Mouse (Mus musculus): Measurements from ENCODE around the gene Klf15.

The Klf15 gene

GRCm38 (mm10) chr6:90465028-90465640, 2.8 kb downstream of the Klf15 start:
- DNase-seq = no peak

- peak; percentile 80 for DNase-seq
Measured at GRCm38 (mm10) chr6:90466079-90466478, 3.7 kb downstream of the Klf15 start.

GRCm38 (mm10) chr6:90466847-90467410, 4.6 kb downstream of the Klf15 start:
- DNase-seq = no peak

- DNase-seq = no peak
Measured at GRCm38 (mm10) chr6:90468216-90468615, 5.8 kb downstream of the Klf15 start.

- DNase-seq = no peak
Measured at GRCm38 (mm10) chr6:90469041-90469440, 6.7 kb downstream of the Klf15 start.

- DNase-seq = no peak
Measured at GRCm38 (mm10) chr6:90470255-90470654, 7.9 kb downstream of the Klf15 start.

GRCm38 (mm10) chr6:90470947-90471541, 8.7 kb downstream of the Klf15 start:
- peak; percentile 73 for DNase-seq

GRCm38 (mm10) chr6:90472079-90472478, 9.7 kb downstream of the Klf15 start:
- DNase-seq = no peak

- DNase-seq = no peak
Measured at GRCm38 (mm10) chr6:90472697-90473096, 10.3 kb downstream of the Klf15 start.

- no peak for DNase-seq
Measured at GRCm38 (mm10) chr6:90473630-90474360, 11.4 kb downstream of the Klf15 start.

- no peak for DNase-seq
Measured at GRCm38 (mm10) chr6:90474361-90474750, 12.0 kb downstream of the Klf15 start.

GRCm38 (mm10) chr6:90475176-90475853, 12.9 kb downstream of the Klf15 start:
- no peak for DNase-seq

GRCm38 (mm10) chr6:90475854-90476212, 13.5 kb downstream of the Klf15 start:
- no peak for DNase-seq

GRCm38 (mm10) chr6:90476941-90477518, 14.7 kb downstream of the Klf15 start:
- DNase-seq = peak; percentile 82

GRCm38 (mm10) chr6:90484249-90484648, 21.9 kb downstream of the Klf15 start:
- DNase-seq = no peak

- DNase-seq = no peak
Measured at GRCm38 (mm10) chr6:90484876-90485275, 22.5 kb downstream of the Klf15 start.

- no peak for DNase-seq
Measured at GRCm38 (mm10) chr6:90486176-90486921, 24.0 kb downstream of the Klf15 start, which contains the start of gene Aldh1l1. Gene Aldh1l1, plus strand, starts transcription at chr6:90486427.

- DNase-seq = no peak
Measured at GRCm38 (mm10) chr6:90487531-90487930, 25.2 kb downstream of the Klf15 start.

GRCm38 (mm10) chr6:90489532-90489931, 27.2 kb downstream of the Klf15 start:
- DNase-seq = no peak

- DNase-seq = no peak
Measured at GRCm38 (mm10) chr6:90490976-90491375, 28.6 kb downstream of the Klf15 start.

GRCm38 (mm10) chr6:90491956-90492744, 29.8 kb downstream of the Klf15 start:
- no peak for DNase-seq

All from lung, postnatal 10 days (tissue).